Mouse (Mus musculus): ENCODE measurements around the gene Ppil6.

- no peak for TF ChIP-seq CTCF (IDR thresholded peaks at IDR 0.05; ENCODE audit: insufficient read depth, low read depth, low read length)
- TF ChIP-seq POLR2A (IDR thresholded peaks at IDR 0.05; ENCODE audit: insufficient read depth, low read depth, low read length), result no peak
These were observed 17.2 kb upstream of the Ppil6 start for GRCm38 (mm10) chr10:41472962-41473481.

Measured in olfactory bulb, adult 2 months (tissue).